Mouse (Mus musculus) left cerebral cortex, adult 11 months (tissue): ENCODE results near the gene Ccnl2.
A peak's percentile ranks its signal among the peaks of the same experiment; 100 is the strongest.

ENCODE experiments used
- DNase-seq: peaks from one replicate; pipeline ENCODE4 v3.0.0; 2022; ENCODE audit warnings: low spot score

Gene Ccnl2

DNA sequence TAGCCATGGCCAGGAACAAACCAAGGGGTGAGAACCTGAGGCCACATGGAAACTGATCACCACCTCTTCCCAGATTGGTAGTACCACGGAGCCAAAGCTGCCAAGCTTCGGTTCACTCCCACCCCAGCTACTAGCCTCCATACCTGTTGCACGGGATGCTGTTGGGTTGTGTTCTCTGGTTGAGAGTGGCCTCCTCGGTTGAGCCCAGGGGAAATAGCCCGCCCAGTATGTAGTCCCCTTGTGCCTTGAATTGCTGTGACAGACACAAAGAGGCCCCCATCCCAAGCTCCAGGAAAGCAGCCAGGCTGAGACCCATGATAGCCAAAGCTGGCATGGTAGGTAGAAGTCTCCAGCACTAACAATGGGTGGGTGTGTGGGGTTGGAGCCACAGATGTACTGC lies 50.7 kb downstream of the Ccnl2 start, which contains the start of gene Tas1r3:
TSS of gene Tas1r3 (minus strand) at position 362 of the 400 bp plus-strand sequence.
- DNase-seq: no peak

DNA sequence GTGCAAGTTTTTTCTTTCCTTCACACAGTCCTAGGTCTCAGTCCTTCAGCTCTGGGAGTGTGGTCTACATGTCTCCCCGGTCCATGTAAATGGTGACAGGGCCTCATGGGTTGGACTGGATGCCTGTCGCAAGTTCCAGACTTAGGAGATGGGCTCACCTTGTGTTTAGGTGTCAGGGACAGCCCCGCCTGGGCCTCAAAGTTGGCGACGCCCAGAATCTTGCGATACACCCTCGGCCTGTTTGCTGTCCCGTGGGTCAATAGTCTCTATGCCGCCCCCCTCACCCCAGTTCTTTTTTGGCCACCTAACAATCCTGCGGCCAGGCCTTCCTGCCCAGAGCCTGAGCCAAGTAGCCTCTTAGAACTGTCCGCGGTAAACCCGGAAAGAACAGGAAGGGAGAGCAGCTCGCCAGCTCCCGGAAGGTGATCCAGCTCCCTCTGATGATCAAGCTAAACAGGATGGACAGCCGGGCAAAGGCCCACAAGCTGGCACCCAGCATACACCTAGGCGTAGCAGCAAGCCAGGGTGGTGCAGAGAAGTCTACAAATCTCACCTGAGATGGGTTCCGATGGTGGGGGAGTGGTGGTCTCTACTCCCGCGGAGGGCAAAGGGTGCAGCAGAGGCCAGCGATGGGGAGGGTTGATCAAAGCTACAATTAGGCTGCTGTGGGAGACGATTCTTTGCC lies 56.5 kb downstream of the Ccnl2 start:
- no peak for DNase-seq

DNA sequence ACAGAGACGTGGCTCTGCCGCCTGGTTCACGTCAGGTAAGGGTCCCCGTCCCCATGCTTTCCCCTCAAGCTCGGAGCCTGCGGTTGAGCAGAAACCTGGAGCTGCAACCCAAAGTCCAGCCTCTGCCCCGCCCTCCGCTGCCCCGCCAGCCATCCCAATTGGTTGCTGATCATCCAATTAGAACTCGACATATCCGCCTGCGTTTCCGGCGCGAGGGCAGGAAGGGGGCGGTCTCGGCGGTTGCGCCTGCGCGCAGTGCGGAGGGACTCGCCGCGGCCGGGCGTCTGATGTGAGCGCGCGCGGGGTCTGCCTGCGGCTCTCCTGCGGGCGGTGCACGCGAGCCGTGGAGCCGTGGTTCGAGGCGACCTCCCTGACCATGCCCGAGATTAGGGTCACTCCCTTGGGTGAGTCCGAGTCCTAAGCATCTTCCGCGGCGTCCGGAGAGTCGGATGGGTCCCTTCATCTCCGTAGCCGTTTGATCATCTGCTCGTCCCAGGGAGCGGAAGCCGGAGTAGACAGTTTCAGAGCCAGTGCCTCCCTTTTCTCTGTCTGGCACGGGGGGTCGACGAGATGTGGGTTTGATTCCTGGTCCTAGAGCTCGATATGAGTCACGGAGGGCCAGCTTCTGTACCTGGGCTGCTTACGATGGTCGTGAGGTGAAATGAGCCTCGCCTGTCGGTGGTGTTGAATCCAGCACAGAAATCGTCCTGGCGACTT lies 57.2 kb downstream of the Ccnl2 start, which contains the start of the genes Cptp and Ints11:
TSS of gene Cptp (minus strand) at position 124 of the 717 bp plus-strand sequence.
TSS of gene Ints11 (plus strand) at position 230 of the 717 bp plus-strand sequence.
- DNase-seq: peak; percentile 92

DNA sequence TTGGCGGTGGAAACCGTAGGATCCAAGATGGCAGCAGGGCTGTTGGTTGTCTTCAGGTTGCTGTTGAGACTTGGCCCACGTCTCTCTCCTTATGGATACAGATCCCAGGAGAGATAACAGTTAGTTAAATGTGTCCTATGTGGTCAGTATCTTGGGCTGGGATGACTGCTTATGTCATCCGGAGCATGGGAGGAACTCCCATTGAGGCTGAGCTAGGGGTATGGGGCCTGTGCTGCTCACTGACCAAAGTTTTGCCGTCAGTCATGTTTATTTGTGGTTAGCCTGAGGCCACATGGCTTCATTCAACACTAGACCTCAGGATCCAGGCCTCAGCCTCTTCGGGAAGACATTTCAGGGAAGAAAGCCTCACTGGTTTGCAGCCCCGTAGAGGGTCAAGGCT lies 59.1 kb downstream of the Ccnl2 start:
- DNase-seq: no peak
